Mouse (Mus musculus): ENCODE measurements around the gene C530025M09Rik.

Gene C530025M09Rik

GRCm38 (mm10) chr2:149830536-149831458 lies at the start of gene C530025M09Rik:
C530025M09Rik (minus strand) TSS chr2:149831213.
- DNase-seq (ENCODE audit: low read depth, low spot score): peak; percentile 47

GRCm38 (mm10) chr2:149877954-149878353 lies 46.9 kb upstream of the C530025M09Rik start:
- DNase-seq (ENCODE audit: low read depth, low spot score): no peak

GRCm38 (mm10) chr2:149873346-149873745 lies 42.3 kb upstream of the C530025M09Rik start:
- no peak for DNase-seq (ENCODE audit: low read depth, low spot score)

- DNase-seq (ENCODE audit: low read depth, low spot score): no peak
These were observed 41.5 kb upstream of the C530025M09Rik start for GRCm38 (mm10) chr2:149872496-149872895.

GRCm38 (mm10) chr2:149870496-149870895 lies 39.5 kb upstream of the C530025M09Rik start:
- no peak for DNase-seq (ENCODE audit: low read depth, low spot score)

GRCm38 (mm10) chr2:149865914-149866435 lies 35.0 kb upstream of the C530025M09Rik start:
- no peak for DNase-seq (ENCODE audit: low read depth, low spot score)

- DNase-seq (ENCODE audit: low read depth, low spot score): no peak
These were observed 30.0 kb upstream of the C530025M09Rik start for GRCm38 (mm10) chr2:149861002-149861401.

- no peak for DNase-seq (ENCODE audit: low read depth, low spot score)
These were observed 17.8 kb upstream of the C530025M09Rik start for GRCm38 (mm10) chr2:149848778-149849177.

GRCm38 (mm10) chr2:149844575-149844974 lies 13.6 kb upstream of the C530025M09Rik start:
- DNase-seq (ENCODE audit: low read depth, low spot score): no peak

GRCm38 (mm10) chr2:149839666-149840065 lies 8.7 kb upstream of the C530025M09Rik start:
- DNase-seq (ENCODE audit: low read depth, low spot score): no peak

GRCm38 (mm10) chr2:149836471-149837135 lies 5.6 kb upstream of the C530025M09Rik start:
- DNase-seq (ENCODE audit: low read depth, low spot score): no peak

- DNase-seq (ENCODE audit: low read depth, low spot score): no peak
These were observed 4.1 kb upstream of the C530025M09Rik start for GRCm38 (mm10) chr2:149835091-149835490.

- no peak for DNase-seq (ENCODE audit: low read depth, low spot score)
These were observed 1.3 kb upstream of the C530025M09Rik start for GRCm38 (mm10) chr2:149832301-149832700.

- no peak for DNase-seq (ENCODE audit: low read depth, low spot score)
These were observed 639 bp upstream of the C530025M09Rik start for GRCm38 (mm10) chr2:149831459-149832245.

GRCm38 (mm10) chr2:149829955-149830535 lies 968 bp downstream of the C530025M09Rik start:
- DNase-seq (ENCODE audit: low read depth, low spot score): peak; percentile 8

GRCm38 (mm10) chr2:149828911-149829310 lies 2.1 kb downstream of the C530025M09Rik start, which contains the start of gene Syndig1:
Syndig1 (plus strand) TSS chr2:149829211.
- DNase-seq (ENCODE audit: low read depth, low spot score): no peak

GRCm38 (mm10) chr2:149820201-149820600 lies 10.8 kb downstream of the C530025M09Rik start:
- DNase-seq (ENCODE audit: low read depth, low spot score): no peak

GRCm38 (mm10) chr2:149819751-149820150 lies 11.3 kb downstream of the C530025M09Rik start:
- DNase-seq (ENCODE audit: low read depth, low spot score): no peak

- no peak for DNase-seq (ENCODE audit: low read depth, low spot score)
These were observed 12.6 kb downstream of the C530025M09Rik start for GRCm38 (mm10) chr2:149818395-149818794.

GRCm38 (mm10) chr2:149812899-149813298 lies 18.1 kb downstream of the C530025M09Rik start:
- no peak for DNase-seq (ENCODE audit: low read depth, low spot score)

- no peak for DNase-seq (ENCODE audit: low read depth, low spot score)
These were observed 25.8 kb downstream of the C530025M09Rik start for GRCm38 (mm10) chr2:149805256-149805655.
